ENCODE assay signal across 8 mouse cellular contexts in the genomic region with DNA sequence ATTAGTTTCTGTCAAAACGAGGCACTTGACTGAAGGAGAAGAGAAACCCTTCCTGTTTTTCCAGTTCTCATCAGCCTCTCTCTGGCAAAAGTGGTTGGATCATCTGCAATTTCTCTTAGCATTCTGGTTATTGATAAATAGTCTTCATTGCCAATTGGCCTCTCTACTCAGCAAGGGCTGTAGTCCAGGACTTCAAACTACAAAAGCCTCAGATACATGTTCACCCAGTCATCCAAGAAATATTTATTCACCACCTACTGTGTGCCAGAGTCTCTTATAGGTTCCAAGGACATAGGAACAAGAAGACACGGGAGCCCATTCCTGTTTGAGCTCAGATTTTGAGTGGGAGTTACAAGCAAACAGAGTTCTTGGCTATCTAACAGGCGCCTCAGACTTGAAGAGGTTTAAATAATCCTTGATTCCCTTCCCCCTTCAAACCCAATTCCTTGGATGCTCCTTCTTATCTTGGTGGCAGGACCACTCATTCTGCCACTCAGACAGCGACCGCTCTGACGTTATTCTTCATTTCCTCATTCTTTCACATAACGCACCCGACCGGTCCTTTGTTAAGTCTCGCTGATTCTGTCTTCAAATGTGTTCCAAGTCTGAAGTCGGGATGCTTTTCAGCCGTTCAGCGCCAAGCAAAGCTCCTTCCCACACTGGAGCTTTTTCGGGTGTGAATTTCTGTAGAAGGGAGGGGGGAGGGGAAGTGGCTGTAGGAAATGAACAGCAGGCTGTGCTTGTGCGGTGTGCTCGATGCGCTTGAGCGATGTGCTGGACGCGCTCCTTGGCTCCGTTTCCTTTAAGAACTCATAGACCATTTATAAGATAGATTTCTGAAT. TPM values are rescaled to one million over a fixed set of nuclear protein-coding genes. Genes with fewer than 3 reads are reported as not detected.
DNase-seq lines count a peak whose midpoint lies in the region; ATAC-seq and TF ChIP-seq lines count a peak whose summit lies in the region.

No protein-coding gene starts in this region.

- intact Hi-C loops in heart, postnatal 10 days (cut with DNase I) = loop anchor here (10.0 kb wide), 1 partner anchor 386 kb away; no protein-coding TSS in a partner anchor

- no peak for TF ChIP-seq CTCF in midbrain, postnatal 0 days (IDR thresholded peaks at IDR 0.05)

- H3K4me3 ChIP-seq in lung, embryonic 15.5 days = peak overlapping the region; percentile 32
- 0 out of 2 replicates have a peak overlapping the region, but pooled peaks have one; percentile 14 for H3K4me3 ChIP-seq in forebrain, embryonic 12.5 days (replicated peaks)
- peak overlapping the region; percentile 33 for H3K4me3 ChIP-seq in midbrain, postnatal 0 days (ENCODE audit: low read depth, low read length)

- WGBS in lung, embryonic 15.5 days = 17% methylated on average over 21 of the region's 21 CpGs
- 52% methylated on average over 21 of the region's 21 CpGs for WGBS in forebrain, embryonic 12.5 days
- WGBS in midbrain, postnatal 0 days = 22% methylated on average over 21 of the region's 21 CpGs

- no peak for ATAC-seq in lung, embryonic 15.5 days (ENCODE audit: borderline replicate concordance, extremely low read depth, low FRiP score, low TSS enrichment)
- no peak for ATAC-seq in forebrain, embryonic 12.5 days (ENCODE audit: low FRiP score)
- peak; percentile 52; the same call in 1 of the 2 replicates for ATAC-seq in midbrain, postnatal 0 days (ENCODE audit: low FRiP score)
- no peak for ATAC-seq in erythroid progenitor cell, adult 5-6 weeks (replicated peaks; ENCODE audit: low FRiP score, poor library complexity, severe bottlenecking)

- H3K9ac ChIP-seq in lung, embryonic 15.5 days = peak overlapping the region; percentile 34; the same call in 1 of the 2 replicates
- H3K9ac ChIP-seq in forebrain, embryonic 12.5 days = peak overlapping the region; percentile 36; the same call in 1 of the 2 replicates
- H3K9ac ChIP-seq in midbrain, postnatal 0 days (replicated peaks; ENCODE audit: low read length, poor library complexity, severe bottlenecking) = peak overlapping the region; percentile 55

- no peak overlapping the region for H3K27ac ChIP-seq in lung, embryonic 15.5 days
- H3K27ac ChIP-seq in forebrain, embryonic 12.5 days = no peak overlapping the region
- peak overlapping the region; percentile 26; the same call in 1 of the 2 replicates for H3K27ac ChIP-seq in midbrain, postnatal 0 days (ENCODE audit: low read depth, low read length)

- no peak for DNase-seq in lung, postnatal 25 days (ENCODE audit: low spot score)
- peak; percentile 32 to 37 for DNase-seq in heart, postnatal 10 days
- peak; percentile 6 to 31 for DNase-seq in layer of hippocampus, adult 8-10 months (ENCODE audit: low spot score in 2 of 2)
- DNase-seq in midbrain, postnatal 0 days (ENCODE audit: low spot score) = peak; percentile 68
- no peak for DNase-seq in liver

- H3K4me1 ChIP-seq in lung, embryonic 15.5 days = peaks cover 11% of the 10 kb centered on the region
- H3K4me1 ChIP-seq in forebrain, embryonic 12.5 days = peaks cover 5% of the 10 kb centered on the region; the same call in 1 of the 2 replicates
- H3K4me1 ChIP-seq in midbrain, postnatal 0 days (ENCODE audit: insufficient read depth, low read length) = peaks cover 5% of the 10 kb centered on the region

- peak overlapping the region; percentile 61 for H3K4me2 ChIP-seq in lung, embryonic 15.5 days
- peak overlapping the region; percentile 41 for H3K4me2 ChIP-seq in forebrain, embryonic 12.5 days
- H3K4me2 ChIP-seq in midbrain, postnatal 0 days (ENCODE audit: low read depth, low read length, poor library complexity, severe bottlenecking) = peak overlapping the region; percentile 61

- no peaks in the 10 kb centered on the region for H3K9me3 ChIP-seq in lung, embryonic 15.5 days
- no peaks in the 10 kb centered on the region for H3K9me3 ChIP-seq in forebrain, embryonic 12.5 days
- no peaks in the 10 kb centered on the region for H3K9me3 ChIP-seq in midbrain, postnatal 0 days (ENCODE audit: low read length)

- H3K27me3 ChIP-seq in lung, embryonic 15.5 days = no peaks in the 10 kb centered on the region
- H3K27me3 ChIP-seq in forebrain, embryonic 12.5 days = no peaks in the 10 kb centered on the region
- no peaks in the 10 kb centered on the region for H3K27me3 ChIP-seq in midbrain, postnatal 0 days (ENCODE audit: insufficient read depth, low read length)

- H3K36me3 ChIP-seq in lung, embryonic 15.5 days = no peaks in the 10 kb centered on the region
- H3K36me3 ChIP-seq in forebrain, embryonic 12.5 days (replicated peaks) = no peaks in the 10 kb centered on the region
- H3K36me3 ChIP-seq in midbrain, postnatal 0 days (ENCODE audit: insufficient read depth, low read length) = no peaks in the 10 kb centered on the region

RNA-seq across cellular contexts. Expression of gene Tsga13, which starts 5.7 kb away (rescaled TPM):
- 0.21 TPM in 1 of 2 replicates, not detected in the other for polyA plus RNA-seq in lung, embryonic 15.5 days (2015; fragmentation: Nextera tagmentation; extraction: Ambion mirVana)
- 0.45 and 0.53 TPM in 2 replicates for polyA plus RNA-seq in forebrain, embryonic 12.5 days (2016; fragmentation: Nextera tagmentation; extraction: Ambion mirVana)
- under 1 TPM in 1 of 2 experiments, not detected in 1; 0.30 TPM for total RNA-seq in heart, postnatal 10 days (2021)
- under 1 TPM in 2 of 4 experiments, not detected in 2; 0.39 to 0.67 TPM for total RNA-seq in layer of hippocampus, adult 8-10 months (2022)
- total RNA-seq in midbrain, postnatal 0 days (2014; rRNA removed) = 0.11 TPM in 1 of 2 replicates, not detected in the other
- polyA plus RNA-seq in midbrain, postnatal 0 days (2015; fragmentation: Nextera tagmentation; extraction: Ambion mirVana) = 0.59 and 0.67 TPM in 2 replicates
- not detected in 2 replicates for total RNA-seq in erythroid progenitor cell, adult 5-6 weeks (2015; ENCODE audit: low replicate concordance)
- not detected in 2 replicates for total RNA-seq in erythroid progenitor cell, adult 5-6 weeks (2017; ENCODE audit: low replicate concordance)

RNA-seq across cellular contexts. Expression of gene Copg2, which starts 24.5 kb away (rescaled TPM):
- 22.0 and 24.1 TPM in 2 replicates for polyA plus RNA-seq in lung, embryonic 15.5 days (2015; fragmentation: Nextera tagmentation; extraction: Ambion mirVana)
- polyA plus RNA-seq in forebrain, embryonic 12.5 days (2016; fragmentation: Nextera tagmentation; extraction: Ambion mirVana) = 31.5 and 37.9 TPM in 2 replicates
- 10 to 100 TPM; 47.3 to 57.2 TPM for total RNA-seq in heart, postnatal 10 days (2021)
- total RNA-seq in layer of hippocampus, adult 8-10 months (2022) = 10 to 100 TPM; 79.0 to 95.7 (median 83.9) TPM
- 39.3 and 58.5 TPM in 2 replicates for total RNA-seq in midbrain, postnatal 0 days (2014; rRNA removed)
- 30.0 and 34.5 TPM in 2 replicates for polyA plus RNA-seq in midbrain, postnatal 0 days (2015; fragmentation: Nextera tagmentation; extraction: Ambion mirVana)
- 12.6 and 18.0 TPM in 2 replicates for total RNA-seq in erythroid progenitor cell, adult 5-6 weeks (2015; ENCODE audit: low replicate concordance)
- total RNA-seq in erythroid progenitor cell, adult 5-6 weeks (2017; ENCODE audit: low replicate concordance) = 7.0 and 10.0 TPM in 2 replicates

RNA-seq across cellular contexts. Expression of gene Klf14, which starts 37.8 kb away (rescaled TPM):
- polyA plus RNA-seq in lung, embryonic 15.5 days (2015; fragmentation: Nextera tagmentation; extraction: Ambion mirVana) = 1.4 TPM in 2 replicates
- polyA plus RNA-seq in forebrain, embryonic 12.5 days (2016; fragmentation: Nextera tagmentation; extraction: Ambion mirVana) = 0.19 and 0.27 TPM in 2 replicates
- total RNA-seq in heart, postnatal 10 days (2021) = under 1 TPM; 0.72 to 0.89 TPM
- total RNA-seq in layer of hippocampus, adult 8-10 months (2022) = under 1 TPM; 0.31 to 0.39 (median 0.36) TPM
- 0.71 and 0.90 TPM in 2 replicates for total RNA-seq in midbrain, postnatal 0 days (2014; rRNA removed)
- 0.36 and 0.67 TPM in 2 replicates for polyA plus RNA-seq in midbrain, postnatal 0 days (2015; fragmentation: Nextera tagmentation; extraction: Ambion mirVana)
- total RNA-seq in erythroid progenitor cell, adult 5-6 weeks (2015; ENCODE audit: low replicate concordance) = not detected in 2 replicates
- not detected in 2 replicates for total RNA-seq in erythroid progenitor cell, adult 5-6 weeks (2017; ENCODE audit: low replicate concordance)

Comparison
In these comparisons a context has a peak if more than half of its experiments do, and no peak if none do; other contexts are left out.
1. DNase-seq: peak in heart, postnatal 10 days (2 of 2), layer of hippocampus, adult 8-10 months (2 of 2) and midbrain, postnatal 0 days (single experiment); none in lung, postnatal 25 days (single experiment) and liver (single experiment).
2. Peak in every context shown above with its lines, with median percentiles within 50 percentile points of each other: H3K4me2 ChIP-seq, H3K4me3 ChIP-seq and H3K9ac ChIP-seq.